Mouse (Mus musculus): ENCODE results near the gene Arl6.

Gene Arl6

GRCm38 (mm10) chr16:59639102-59639691, at the start of gene Arl6:
Arl6 (minus strand) TSS chr16:59639391.
- peak; percentile 94 for DNase-seq (ENCODE audit: low spot score)

GRCm38 (mm10) chr16:59685135-59685534, 45.9 kb upstream of the Arl6 start:
- no peak for DNase-seq (ENCODE audit: low spot score)

GRCm38 (mm10) chr16:59683434-59683833, 44.2 kb upstream of the Arl6 start:
- peak; percentile 78 for DNase-seq (ENCODE audit: low spot score)

- no peak for DNase-seq (ENCODE audit: low spot score)
These were observed 43.2 kb upstream of the Arl6 start for GRCm38 (mm10) chr16:59682216-59682891.

GRCm38 (mm10) chr16:59666938-59667337, 27.7 kb upstream of the Arl6 start:
- DNase-seq (ENCODE audit: low spot score): no peak

- no peak for DNase-seq (ENCODE audit: low spot score)
These were observed 4.6 kb upstream of the Arl6 start for GRCm38 (mm10) chr16:59643766-59644165.

- DNase-seq (ENCODE audit: low spot score): peak; percentile 9
These were observed 794 bp upstream of the Arl6 start for GRCm38 (mm10) chr16:59639985-59640384.

GRCm38 (mm10) chr16:59634598-59634997, 4.6 kb downstream of the Arl6 start:
- peak; percentile 12 for DNase-seq (ENCODE audit: low spot score)

GRCm38 (mm10) chr16:59621554-59621953, 17.6 kb downstream of the Arl6 start:
- no peak for DNase-seq (ENCODE audit: low spot score)

- peak; percentile 66 for DNase-seq (ENCODE audit: low spot score)
These were observed 22.0 kb downstream of the Arl6 start for GRCm38 (mm10) chr16:59617167-59617566.

GRCm38 (mm10) chr16:59615675-59616074, 23.5 kb downstream of the Arl6 start:
- DNase-seq (ENCODE audit: low spot score): no peak

GRCm38 (mm10) chr16:59610750-59611149, 28.4 kb downstream of the Arl6 start:
- DNase-seq (ENCODE audit: low spot score): no peak

GRCm38 (mm10) chr16:59604078-59604781, 35.0 kb downstream of the Arl6 start:
- no peak for DNase-seq (ENCODE audit: low spot score)

- peak; percentile 78 for DNase-seq (ENCODE audit: low spot score)
These were observed 38.6 kb downstream of the Arl6 start, which contains the start of gene Crybg3 for GRCm38 (mm10) chr16:59600311-59601251. Crybg3 (minus strand) TSS chr16:59600979.

GRCm38 (mm10) chr16:59599411-59600265, 39.6 kb downstream of the Arl6 start:
- peak; percentile 23 for DNase-seq (ENCODE audit: low spot score)

GRCm38 (mm10) chr16:59598997-59599396, 40.2 kb downstream of the Arl6 start:
- no peak for DNase-seq (ENCODE audit: low spot score)

- DNase-seq (ENCODE audit: low spot score): no peak
These were observed 41.9 kb downstream of the Arl6 start for GRCm38 (mm10) chr16:59597256-59597655.

- no peak for DNase-seq (ENCODE audit: low spot score)
These were observed 44.5 kb downstream of the Arl6 start for GRCm38 (mm10) chr16:59594714-59595113.

- no peak for DNase-seq (ENCODE audit: low spot score)
These were observed 48.4 kb downstream of the Arl6 start for GRCm38 (mm10) chr16:59590790-59591189.

- no peak for DNase-seq (ENCODE audit: low spot score)
These were observed 50.7 kb downstream of the Arl6 start for GRCm38 (mm10) chr16:59588351-59589025.
